Mouse (Mus musculus) spleen, adult 2 months (tissue): ENCODE results near the gene Apold1. TPM values are rescaled to one million over a fixed set of nuclear protein-coding genes. Genes with fewer than 3 reads are reported as not detected.
A peak's percentile ranks its signal among the peaks of the same experiment; 100 is the strongest.

ENCODE experiments used
- DNase-seq, 2 experiments: peaks; one replicate each; pipeline versions ENCODE4 v3.0.0 to v3.0.0-alpha.2; 2012 to 2021; ENCODE audit warnings: low spot score in 2 of 2, low read depth in 1 of 2
- H3K27ac ChIP-seq: fragments of 200-500 bp; 2 replicates; pipeline ENCODE4 v1.5.1; 2012; ENCODE audit warnings: low read length, inconsistent platforms; ENCODE audit not compliant: insufficient read depth
- H3K27me3 ChIP-seq: fragments of 200-500 bp; 2 replicates; pipeline ENCODE4 v1.6.1; 2012; ENCODE audit warnings: mild to moderate bottlenecking, moderate library complexity, low read length, inconsistent platforms; ENCODE audit not compliant: control insufficient read depth, insufficient read depth
- H3K36me3 ChIP-seq: fragments of 200-500 bp; 2 replicates; pipeline ENCODE4 v1.6.1; 2012; ENCODE audit warnings: mild to moderate bottlenecking, low read length, inconsistent platforms; ENCODE audit not compliant: control insufficient read depth, insufficient read depth
- H3K4me1 ChIP-seq: fragments of 200-500 bp; 2 replicates; pipeline ENCODE4 v1.6.1; 2011; ENCODE audit warnings: inconsistent platforms; ENCODE audit not compliant: control insufficient read depth, insufficient read depth, insufficient read length
- H3K4me3 ChIP-seq: fragments of 200-500 bp; 2 replicates; pipeline ENCODE4 v1.5.1; 2011; ENCODE audit warnings: mild to moderate bottlenecking, inconsistent platforms; ENCODE audit not compliant: insufficient read depth, insufficient read length; ENCODE audit errors: extremely low read depth
- CTCF ChIP-seq: fragments of 200-500 bp; IDR thresholded peaks from 2 replicates; pipeline ENCODE4 v1.5.1; 2011; ENCODE audit warnings: mild to moderate bottlenecking, inconsistent platforms; ENCODE audit not compliant: insufficient read depth, insufficient read length, insufficient replicate concordance; ENCODE audit errors: extremely low read depth
- POLR2A ChIP-seq: fragments of 200-500 bp; IDR thresholded peaks from 2 replicates; pipeline ENCODE4 v1.6.1; 2011; ENCODE audit warnings: low read depth, low read length, inconsistent platforms
- WGBS: fragments of 180-500 bp; shearing (Covaris S2); methylation state at CpG from one replicate; pipeline ENCODE4 v1.1.7; 2018; 5-methylcytosine and 5-hydroxymethylcytosine counted together
- polyA plus RNA-seq: library from polyadenylated mRNA; depleted of rRNA; stranded (reverse); fragments of >200 nt; gene quantifications from 2 replicates; pipeline ENCODE4 v1.2.3, GENCODE M21; 2012

Apold1 gene
- polyA plus RNA-seq, 1 experiment: 1.1 TPM

GRCm38 (mm10) chr6:134972096-134972495 is 9.4 kb upstream of the Apold1 start:
- Histone ChIP-seq H3K4me1 (no peaks in the 10 kb centered on the region), H3K36me3 (no peaks in the 10 kb centered on the region), H3K27me3 (no peaks in the 10 kb centered on the region), H3K4me3 (no peak overlapping the region), H3K27ac (no peak overlapping the region)
- no peak for DNase-seq
- no peak for TF ChIP-seq POLR2A
- WGBS: 77% methylated on average over 4 of the region's 4 CpGs

- H3K36me3 ChIP-seq: no peaks in the 10 kb centered on the region
- DNase-seq: no peak
- no peak overlapping the region for H3K27ac ChIP-seq
- WGBS: 73% methylated on average over 6 of the region's 6 CpGs
- peaks cover 8% of the 10 kb centered on the region for H3K4me1 ChIP-seq
- no peaks in the 10 kb centered on the region for H3K27me3 ChIP-seq
- H3K4me3 ChIP-seq: no peak overlapping the region
- TF ChIP-seq CTCF: no peak
- no peak for TF ChIP-seq POLR2A
These were observed 4.9 kb upstream of the Apold1 start for GRCm38 (mm10) chr6:134976628-134977027.

GRCm38 (mm10) chr6:134983529-134984370 is 2.2 kb downstream of the Apold1 start:
- peak; percentile 33 to 85 for DNase-seq
- 6% methylated on average over 62 of the region's 62 CpGs for WGBS
- Histone ChIP-seq H3K4me3 (peak overlapping the region; percentile 77), H3K4me1 (peaks cover 13% of the 10 kb centered on the region), H3K27me3 (no peaks in the 10 kb centered on the region), H3K36me3 (no peaks in the 10 kb centered on the region), H3K27ac (peak overlapping the region; percentile 41; the same call in 1 of the 2 replicates)
- TF ChIP-seq POLR2A (no peak), CTCF (peak; percentile 57; the same call in 1 of the 2 replicates)

- Histone ChIP-seq H3K27ac (0 out of 2 replicates have a peak overlapping the region, but pooled peaks have one; percentile 8), H3K27me3 (no peaks in the 10 kb centered on the region), H3K4me3 (no peak overlapping the region), H3K36me3 (no peaks in the 10 kb centered on the region), H3K4me1 (peaks cover 13% of the 10 kb centered on the region)
- TF ChIP-seq POLR2A: no peak
- TF ChIP-seq CTCF: no peak
- 61% methylated on average over 3 of the region's 3 CpGs for WGBS
- no peak for DNase-seq
These were observed 3.2 kb downstream of the Apold1 start for GRCm38 (mm10) chr6:134984748-134985147.

GRCm38 (mm10) chr6:134988377-134988776 is 6.9 kb downstream of the Apold1 start:
- TF ChIP-seq CTCF (no peak), POLR2A (no peak)
- Histone ChIP-seq H3K4me3 (no peak overlapping the region), H3K27ac (no peak overlapping the region), H3K4me1 (peaks cover 3% of the 10 kb centered on the region; the same call in 1 of the 2 replicates), H3K36me3 (no peaks in the 10 kb centered on the region), H3K27me3 (no peaks in the 10 kb centered on the region)
- 86% methylated on average over 9 of the region's 9 CpGs for WGBS
- no peak for DNase-seq

- DNase-seq: no peak
- H3K27ac ChIP-seq: no peak overlapping the region
- H3K36me3 ChIP-seq: no peaks in the 10 kb centered on the region
- no peaks in the 10 kb centered on the region for H3K4me1 ChIP-seq
- WGBS: 93% methylated on average over 6 of the region's 6 CpGs
- no peak overlapping the region for H3K4me3 ChIP-seq
- H3K27me3 ChIP-seq: no peaks in the 10 kb centered on the region
- TF ChIP-seq POLR2A (no peak), CTCF (no peak)
These were observed 9.2 kb downstream of the Apold1 start for GRCm38 (mm10) chr6:134990674-134991073.

- WGBS: 48% methylated on average over 12 of the region's 12 CpGs
- H3K27me3 ChIP-seq: no peaks in the 10 kb centered on the region
- no peaks in the 10 kb centered on the region for H3K4me1 ChIP-seq
- no peak for DNase-seq
- H3K36me3 ChIP-seq: no peaks in the 10 kb centered on the region
- no peak for TF ChIP-seq POLR2A
- TF ChIP-seq CTCF: no peak
- H3K4me3 ChIP-seq: no peak overlapping the region
- H3K27ac ChIP-seq: no peak overlapping the region
These were observed 12.6 kb downstream of the Apold1 start for GRCm38 (mm10) chr6:134994031-134994651.
